Mouse (Mus musculus) heart, embryonic 12.5 days (tissue): ENCODE data around the gene Mtmr3. TPM values are rescaled to one million over a fixed set of nuclear protein-coding genes. Genes with fewer than 3 reads are reported as not detected.
"Not testable (repeated sequence)": the region's sequence is repeated elsewhere in the genome, so short reads cannot be mapped to it uniquely, and the experiment has no call there.

Experiments
- ATAC-seq: fragments of 200-750 bp; cut with Nextera tagmentation; 2 replicates; pipeline ENCODE4 v1.8.0; 2017; ENCODE audit warnings: moderate TSS enrichment, moderate library complexity; ENCODE audit not compliant: insufficient number of reproducible peaks, low FRiP score
- H3K27ac ChIP-seq: fragments of 300-500 bp; sonication (generic); 2 replicates; pipeline ENCODE4 v1.5.1; 2016; ENCODE audit warnings: mild to moderate bottlenecking, moderate library complexity; ENCODE audit not compliant: poor library complexity, severe bottlenecking
- H3K27me3 ChIP-seq: fragments of 300-500 bp; sonication (generic); replicated peaks from 2 replicates; pipeline ENCODE4 v1.6.1; 2016; ENCODE audit warnings: mild to moderate bottlenecking, moderate library complexity
- H3K36me3 ChIP-seq: fragments of 300-500 bp; sonication (generic); 2 replicates; pipeline ENCODE4 v1.6.1; 2016; ENCODE audit warnings: mild to moderate bottlenecking, moderate library complexity
- H3K4me1 ChIP-seq: fragments of 300-500 bp; sonication (generic); replicated peaks from 2 replicates; pipeline ENCODE4 v1.6.1; 2016; ENCODE audit warnings: mild to moderate bottlenecking
- H3K4me2 ChIP-seq: fragments of 300-500 bp; sonication (generic); 2 replicates; pipeline ENCODE4 v1.6.1; 2016; ENCODE audit warnings: mild to moderate bottlenecking, moderate library complexity
- H3K4me3 ChIP-seq: fragments of 300-500 bp; sonication (generic); 2 replicates; pipeline ENCODE4 v1.5.1; 2016; ENCODE audit warnings: mild to moderate bottlenecking
- H3K9ac ChIP-seq: fragments of 300-500 bp; sonication (generic); 2 replicates; pipeline ENCODE4 v1.6.1; 2016; ENCODE audit warnings: mild to moderate bottlenecking, moderate library complexity
- H3K9me3 ChIP-seq: fragments of 300-500 bp; sonication (generic); replicated peaks from 2 replicates; pipeline ENCODE4 v1.6.1; 2016; ENCODE audit warnings: mild to moderate bottlenecking, moderate library complexity
- WGBS: fragments of 180-500 bp; shearing (Covaris S2); methylation state at CpG from one replicate; pipeline ENCODE4 v1.1.7; 2016; 5-methylcytosine and 5-hydroxymethylcytosine counted together
- polyA plus RNA-seq: library from polyadenylated mRNA; unstranded; fragments of >200 nt; fragmentation: Nextera tagmentation; extraction: Ambion mirVana; gene quantifications from 2 replicates; pipeline ENCODE4 v1.2.1, GENCODE M21; 2016

Mtmr3 gene
- polyA plus RNA-seq, 1 experiment from 2014 or later, result 33.9 TPM

- Histone ChIP-seq H3K4me1 (peaks cover 24% of the 10 kb centered on the region), H3K27ac (no peak overlapping the region), H3K4me2 (no peak overlapping the region), H3K27me3 (no peaks in the 10 kb centered on the region), H3K4me3 (no peak overlapping the region), H3K9ac (no peak overlapping the region), H3K36me3 (no peaks in the 10 kb centered on the region), H3K9me3 (no peaks in the 10 kb centered on the region)
- no peak for ATAC-seq
- 88% methylated on average over 3 of the region's 3 CpGs for WGBS
These were observed 5.3 kb upstream of the Mtmr3 start for GRCm38 (mm10) chr11:4599916-4600315.

GRCm38 (mm10) chr11:4598411-4598810 is 3.7 kb upstream of the Mtmr3 start:
- Histone ChIP-seq H3K27me3 (no peaks in the 10 kb centered on the region), H3K4me2 (no peak overlapping the region), H3K9ac (no peak overlapping the region), H3K36me3 (no peaks in the 10 kb centered on the region), H3K4me1 (peaks cover 9% of the 10 kb centered on the region), H3K4me3 (no peak overlapping the region), H3K9me3 (no peaks in the 10 kb centered on the region), H3K27ac (no peak overlapping the region)
- ATAC-seq, result no peak
- WGBS, result 89% methylated on average over 2 of the region's 2 CpGs

- H3K4me3 ChIP-seq, result peak overlapping the region; percentile 93
These were observed 635 bp downstream of the Mtmr3 start for GRCm38 (mm10) chr11:4593849-4594607.

GRCm38 (mm10) chr11:4593491-4593848 is 1.2 kb downstream of the Mtmr3 start:
- Histone ChIP-seq H3K27ac (no peak overlapping the region), H3K9ac (peak overlapping the region; percentile 94), H3K4me2 (peak overlapping the region; percentile 70), H3K4me1 (peaks cover 14% of the 10 kb centered on the region), H3K36me3 (no peaks in the 10 kb centered on the region), H3K9me3 (no peaks in the 10 kb centered on the region), H3K4me3 (peak overlapping the region; percentile 93), H3K27me3 (no peaks in the 10 kb centered on the region)
- 27% methylated on average over 5 of the region's 5 CpGs for WGBS
- no peak for ATAC-seq

More at GRCm38 (mm10) chr11:4593849-4594607, 635 bp downstream of the Mtmr3 start:
- under 1% methylated on average over 45 of the region's 45 CpGs for WGBS
- H3K27me3 ChIP-seq, result no peaks in the 10 kb centered on the region
- H3K4me2 ChIP-seq, result peak overlapping the region; percentile 70
- H3K4me1 ChIP-seq, result peaks cover 14% of the 10 kb centered on the region
- no peaks in the 10 kb centered on the region for H3K36me3 ChIP-seq
- peak overlapping the region; percentile 94 for H3K9ac ChIP-seq
- no peaks in the 10 kb centered on the region for H3K9me3 ChIP-seq
- peak; percentile 92 for ATAC-seq
- peak overlapping the region; percentile 93 for H3K27ac ChIP-seq

GRCm38 (mm10) chr11:4591811-4592210 is 2.9 kb downstream of the Mtmr3 start:
- Histone ChIP-seq H3K27ac (no peak overlapping the region), H3K27me3 (no peaks in the 10 kb centered on the region), H3K4me2 (no peak overlapping the region), H3K4me1 (peaks cover 14% of the 10 kb centered on the region), H3K36me3 (0 out of 2 replicates have a peak, but pooled peaks cover 3% of the 10 kb centered on the region), H3K9ac (no peak overlapping the region), H3K4me3 (no peak overlapping the region), H3K9me3 (no peaks in the 10 kb centered on the region)
- ATAC-seq, result no peak
- 87% methylated on average over 4 of the region's 4 CpGs for WGBS

GRCm38 (mm10) chr11:4578682-4579081 is 16.0 kb downstream of the Mtmr3 start:
- Histone ChIP-seq H3K27me3 (no peaks in the 10 kb centered on the region), H3K4me2 (no peak overlapping the region), H3K9me3 (no peaks in the 10 kb centered on the region), H3K9ac (no peak overlapping the region), H3K27ac (no peak overlapping the region), H3K4me1 (peaks cover 19% of the 10 kb centered on the region), H3K36me3 (peaks cover 5% of the 10 kb centered on the region; the same call in 1 of the 2 replicates), H3K4me3 (no peak overlapping the region)
- 53% methylated on average over 2 of the region's 2 CpGs for WGBS
- no peak for ATAC-seq

- 66% methylated on average over 2 of the region's 2 CpGs for WGBS
- Histone ChIP-seq H3K4me2 (no peak overlapping the region), H3K4me3 (no peak overlapping the region), H3K9me3 (no peaks in the 10 kb centered on the region), H3K9ac (no peak overlapping the region), H3K27me3 (no peaks in the 10 kb centered on the region), H3K27ac (no peak overlapping the region), H3K4me1 (peaks cover 21% of the 10 kb centered on the region), H3K36me3 (peaks cover 2% of the 10 kb centered on the region; the same call in 1 of the 2 replicates)
- ATAC-seq, result peak; percentile 74
These were observed 17.6 kb downstream of the Mtmr3 start for GRCm38 (mm10) chr11:4577079-4577478.

- 46% methylated on average over 2 of the region's 2 CpGs for WGBS
- not testable (repeated sequence) for H3K9ac ChIP-seq
These were observed 18.5 kb downstream of the Mtmr3 start for GRCm38 (mm10) chr11:4576090-4576732.

GRCm38 (mm10) chr11:4571491-4571901 is 23.2 kb downstream of the Mtmr3 start:
- ATAC-seq, result no peak
- Histone ChIP-seq H3K27ac (no peak overlapping the region), H3K4me3 (no peak overlapping the region), H3K9me3 (no peaks in the 10 kb centered on the region), H3K4me1 (peaks cover 17% of the 10 kb centered on the region), H3K36me3 (no peaks in the 10 kb centered on the region), H3K27me3 (no peaks in the 10 kb centered on the region), H3K4me2 (no peak overlapping the region), H3K9ac (no peak overlapping the region)
- WGBS, result 74% methylated on average over 4 of the region's 4 CpGs

More at GRCm38 (mm10) chr11:4576090-4576732, 18.5 kb downstream of the Mtmr3 start:
- H3K4me1 ChIP-seq, result peaks cover 25% of the 10 kb centered on the region
- not testable (repeated sequence) for H3K27me3 ChIP-seq, H3K9me3 ChIP-seq, H3K27ac ChIP-seq, H3K4me2 ChIP-seq, H3K4me3 ChIP-seq, H3K36me3 ChIP-seq, ATAC-seq

- WGBS, result 81% methylated on average over 6 of the region's 6 CpGs
- H3K4me3 ChIP-seq, result no peak overlapping the region
- ATAC-seq, result no peak
- no peak overlapping the region for H3K9ac ChIP-seq
- H3K4me1 ChIP-seq, result no peaks in the 10 kb centered on the region
- no peak overlapping the region for H3K4me2 ChIP-seq
- no peaks in the 10 kb centered on the region for H3K9me3 ChIP-seq
- H3K27ac ChIP-seq, result no peak overlapping the region
- 0 out of 2 replicates have a peak, but pooled peaks cover 7% of the 10 kb centered on the region for H3K36me3 ChIP-seq
- no peaks in the 10 kb centered on the region for H3K27me3 ChIP-seq
These were observed 28.3 kb downstream of the Mtmr3 start for GRCm38 (mm10) chr11:4566333-4566732.

- no peaks in the 10 kb centered on the region for H3K4me1 ChIP-seq
- no peak overlapping the region for H3K9ac ChIP-seq
- WGBS, result 73% methylated on average over 2 of the region's 2 CpGs
- H3K4me3 ChIP-seq, result no peak overlapping the region
- H3K9me3 ChIP-seq, result no peaks in the 10 kb centered on the region
- no peak overlapping the region for H3K27ac ChIP-seq
- H3K36me3 ChIP-seq, result 0 out of 2 replicates have a peak, but pooled peaks cover 7% of the 10 kb centered on the region
- H3K27me3 ChIP-seq, result no peaks in the 10 kb centered on the region
- no peak overlapping the region for H3K4me2 ChIP-seq
- no peak for ATAC-seq
These were observed 29.1 kb downstream of the Mtmr3 start for GRCm38 (mm10) chr11:4565545-4565944.
